Mouse (Mus musculus) adrenal gland, adult 18-20 months (tissue): Measurements from ENCODE around the gene Rem1. TPM values are rescaled to one million over a fixed set of nuclear protein-coding genes. Genes with fewer than 3 reads are reported as not detected.
"Not testable (repeated sequence)": the region's sequence is repeated elsewhere in the genome, so short reads cannot be mapped to it uniquely, and the experiment has no call there.

Source experiments
- DNase-seq, 2 experiments: peaks; one replicate each; pipeline ENCODE4 v3.0.0; 2021 to 2022; ENCODE audit warnings: low spot score in 2 of 2
- total RNA-seq, 2 experiments: library from RNA; stranded (reverse); gene quantifications; 1 replicate in 1 of 2; 2 replicates in 1 of 2; pipeline ENCODE4 v1.2.3; 2021

Rem1 gene
- total RNA-seq, 2 experiments from 2014 or later: 8.9 to 13.5 TPM

DNA sequence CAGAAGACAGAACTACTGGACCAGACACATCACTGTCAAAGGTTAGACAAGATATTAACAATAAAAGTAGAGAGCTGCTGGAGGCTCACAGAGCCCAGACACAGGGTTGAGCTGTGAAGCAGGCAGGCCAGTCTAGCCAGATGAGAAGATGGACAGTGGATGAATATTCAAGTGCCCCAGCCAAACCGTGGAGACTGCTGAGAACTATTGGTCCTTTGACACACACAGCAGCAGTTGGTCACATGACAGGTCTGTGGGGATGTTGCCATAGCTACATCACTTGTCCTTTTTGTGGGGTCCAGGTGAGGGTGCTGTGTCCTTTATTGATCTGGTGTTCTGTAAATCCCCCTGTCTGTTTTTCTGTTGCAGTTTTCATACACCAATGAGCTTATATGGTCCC, 1.5 kb upstream of the Rem1 start:
- DNase-seq: no peak

- no peak for DNase-seq
Observed at GRCm38 (mm10) chr2:152628066-152628465, 1.3 kb downstream of the Rem1 start.

GRCm38 (mm10) chr2:152629239-152629638, 2.5 kb downstream of the Rem1 start:
- DNase-seq: no peak

DNA sequence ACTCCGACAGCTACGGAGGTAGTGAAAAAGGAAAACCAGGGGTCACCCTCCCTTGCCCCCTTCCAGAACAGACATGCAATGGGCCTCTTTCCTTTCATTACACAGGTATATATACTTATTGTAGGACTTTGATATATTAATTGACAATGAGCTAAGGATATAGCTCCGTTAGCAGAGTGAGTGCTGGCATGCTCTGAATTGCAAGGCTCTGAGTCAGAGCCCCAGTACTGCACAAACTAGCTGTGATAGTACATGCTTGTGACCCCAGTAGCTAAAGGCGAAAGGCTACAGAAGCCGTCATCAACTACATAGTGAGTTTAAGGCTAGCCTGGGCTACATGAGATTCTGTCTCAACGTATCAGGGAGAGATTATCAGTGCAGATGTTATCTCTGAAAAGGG, 3.2 kb downstream of the Rem1 start:
- no peak for DNase-seq

- DNase-seq: no peak
Observed at GRCm38 (mm10) chr2:152633334-152633733, 6.6 kb downstream of the Rem1 start.

GRCm38 (mm10) chr2:152634311-152634710, 7.6 kb downstream of the Rem1 start:
- no peak for DNase-seq

DNA sequence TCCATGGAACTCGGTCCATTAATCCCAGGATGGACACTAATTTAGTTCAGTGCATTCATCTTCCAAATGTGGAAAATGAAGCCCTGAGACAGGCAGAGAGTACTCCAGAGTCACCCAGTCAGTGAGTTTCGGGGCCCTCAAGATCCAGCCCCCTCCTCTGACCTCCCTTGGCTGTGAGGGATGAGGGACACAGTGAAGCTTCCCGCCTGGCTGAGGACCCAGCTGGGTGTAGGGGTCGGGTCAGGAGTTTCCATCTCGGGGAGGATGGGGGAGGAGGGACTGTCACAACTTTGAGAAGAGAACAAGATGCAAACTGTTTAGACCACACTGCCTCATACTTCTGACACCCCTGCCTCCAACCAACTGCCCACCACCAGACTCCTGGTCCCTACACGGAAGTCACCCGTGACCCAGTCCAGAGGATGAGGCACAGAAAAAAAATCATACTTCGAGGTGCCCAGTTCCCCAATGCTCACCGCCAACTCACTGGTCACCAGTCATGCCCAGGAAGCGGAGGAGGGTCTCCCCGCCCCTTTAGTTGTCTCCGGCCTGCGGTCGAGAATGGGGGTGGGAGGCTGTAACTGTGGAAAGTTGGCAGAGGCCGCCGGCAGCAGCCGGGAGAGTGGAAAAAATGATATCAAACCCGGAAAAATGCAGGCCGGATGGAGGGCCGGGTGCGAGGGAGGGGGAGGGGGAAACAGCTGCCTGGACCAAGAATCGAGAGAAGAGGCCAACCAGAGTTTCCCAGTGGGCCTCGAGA, 9.7 kb downstream of the Rem1 start:
- peak in 1 of 2 experiments; percentile 44 for DNase-seq

GRCm38 (mm10) chr2:152637006-152637322, 10.2 kb downstream of the Rem1 start:
- no peak for DNase-seq

DNA sequence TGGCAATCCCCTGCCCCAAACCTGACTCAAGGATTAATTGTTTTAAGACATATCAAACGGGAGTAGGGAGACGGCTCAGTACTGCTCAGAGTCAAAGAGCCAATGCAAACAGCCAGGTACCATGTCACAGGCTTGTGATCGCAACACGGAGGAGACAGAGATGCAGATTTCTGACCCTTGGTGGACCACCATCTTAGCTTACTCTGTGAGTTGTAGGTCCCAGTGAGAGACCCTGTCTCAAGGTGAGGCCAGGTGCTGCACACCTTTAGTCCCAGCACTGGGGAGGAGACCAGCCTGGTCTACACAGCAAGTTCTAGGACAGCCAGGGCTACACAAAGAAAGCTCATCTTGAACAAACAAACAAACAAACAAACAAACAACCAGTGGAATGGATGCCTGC, 10.6 kb downstream of the Rem1 start:
- DNase-seq: no peak

DNA sequence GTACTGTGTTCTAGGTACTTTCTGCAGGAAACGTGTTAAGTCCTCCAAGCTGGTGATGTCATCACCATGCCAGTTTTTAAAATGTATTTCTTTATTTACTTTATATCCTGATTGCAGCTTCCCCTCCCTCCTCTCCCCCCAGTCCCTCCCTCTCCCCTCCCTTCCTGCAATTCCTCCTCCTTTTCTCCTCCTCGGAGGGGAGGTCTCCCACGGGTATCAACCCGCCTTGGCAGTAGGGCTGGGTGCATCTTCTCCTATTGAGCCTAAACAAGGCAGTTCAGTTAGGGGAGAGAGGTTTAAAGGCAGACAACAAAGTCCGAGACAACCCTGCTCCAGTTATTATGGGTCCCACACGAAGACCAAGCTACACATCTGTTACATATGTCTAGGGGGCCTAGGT, 12.1 kb downstream of the Rem1 start:
- DNase-seq: no peak

- no peak for DNase-seq
Observed at GRCm38 (mm10) chr2:152639406-152640113, 12.8 kb downstream of the Rem1 start.

- peak; percentile 55 to 69 for DNase-seq
Observed at GRCm38 (mm10) chr2:152652901-152653620, 26.3 kb downstream of the Rem1 start.

DNA sequence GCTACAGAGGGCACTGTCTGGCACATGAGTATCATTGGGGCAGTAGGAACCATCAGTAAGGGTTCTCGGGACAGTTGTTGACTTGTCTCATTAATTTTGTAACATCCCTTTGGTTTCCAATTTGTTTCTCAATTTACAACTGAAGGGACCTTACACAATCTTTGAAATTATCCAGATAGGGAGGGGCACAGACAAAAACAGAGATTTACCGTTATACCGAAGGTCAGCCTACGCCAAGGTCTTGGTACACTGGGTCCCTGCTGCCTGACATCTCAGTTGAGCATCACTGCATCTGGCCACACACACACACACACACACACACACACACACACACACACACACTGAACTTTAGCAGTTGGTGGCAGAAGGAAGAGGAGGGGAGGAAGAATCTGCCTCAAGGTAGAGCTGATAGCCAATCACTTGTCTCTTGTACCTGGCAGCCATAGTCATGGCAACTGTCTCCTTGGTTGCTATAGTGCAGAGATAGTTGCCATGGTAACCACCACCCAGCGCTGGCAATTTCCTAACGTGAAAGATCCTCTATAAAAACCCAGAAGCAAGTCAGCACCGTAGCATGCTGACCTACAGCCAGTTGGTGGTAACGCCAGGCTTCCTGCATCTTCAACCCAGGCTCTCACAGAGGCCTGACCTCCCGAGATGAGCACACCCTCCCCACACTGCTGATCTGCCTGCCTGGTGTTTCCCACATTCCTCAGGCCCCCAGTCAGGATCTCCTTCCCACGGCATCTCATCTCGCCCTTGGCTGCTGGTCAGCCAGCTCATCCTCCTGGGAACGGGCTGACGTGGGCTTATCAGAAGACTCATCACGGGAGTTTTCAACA, 27.3 kb downstream of the Rem1 start:
- DNase-seq: peak in 1 of 2 experiments; percentile 44

DNA sequence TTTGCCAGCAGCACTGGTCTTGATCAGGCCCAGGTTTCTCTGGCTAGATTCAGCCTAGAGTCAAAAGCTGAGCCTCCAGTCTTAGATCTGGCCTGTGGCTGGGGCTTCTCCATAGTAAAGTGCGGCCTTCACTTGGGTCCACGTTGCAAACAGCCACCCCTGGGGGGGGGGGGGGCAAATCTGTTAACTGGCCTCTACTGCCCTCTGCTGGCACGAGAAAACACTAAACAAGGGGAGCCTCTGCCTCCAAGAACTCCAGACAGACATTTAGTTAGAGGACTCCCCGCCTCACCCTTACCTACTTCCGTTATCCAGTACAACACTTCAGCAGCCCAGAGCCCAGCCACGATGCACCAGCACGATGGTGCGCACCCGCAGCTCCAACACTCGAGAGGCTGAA, 30.6 kb downstream of the Rem1 start:
- peak in 1 of 2 experiments; percentile 54 for DNase-seq

DNA sequence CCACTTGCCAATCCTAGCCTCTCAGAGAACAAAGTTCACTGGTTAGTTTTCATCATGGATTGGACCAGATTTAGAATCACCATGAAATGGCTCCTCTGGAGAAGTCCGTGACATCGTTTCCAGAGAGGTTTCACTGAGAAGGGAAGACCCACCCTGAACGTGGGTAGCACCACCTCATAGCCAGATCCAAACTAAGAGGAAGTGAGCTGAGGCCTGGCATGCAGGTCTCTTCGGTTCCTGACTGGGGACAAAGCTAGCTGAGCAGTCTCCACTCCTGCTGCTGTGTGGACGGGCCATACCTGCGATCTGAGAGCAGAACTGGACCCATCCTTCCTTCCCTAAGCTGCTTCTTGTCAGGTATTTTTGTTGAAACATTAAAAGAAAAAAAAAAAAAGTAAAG, 34.4 kb downstream of the Rem1 start:
- no peak for DNase-seq

- not testable (repeated sequence) for DNase-seq
Observed at GRCm38 (mm10) chr2:152666191-152666590, 39.4 kb downstream of the Rem1 start.

DNA sequence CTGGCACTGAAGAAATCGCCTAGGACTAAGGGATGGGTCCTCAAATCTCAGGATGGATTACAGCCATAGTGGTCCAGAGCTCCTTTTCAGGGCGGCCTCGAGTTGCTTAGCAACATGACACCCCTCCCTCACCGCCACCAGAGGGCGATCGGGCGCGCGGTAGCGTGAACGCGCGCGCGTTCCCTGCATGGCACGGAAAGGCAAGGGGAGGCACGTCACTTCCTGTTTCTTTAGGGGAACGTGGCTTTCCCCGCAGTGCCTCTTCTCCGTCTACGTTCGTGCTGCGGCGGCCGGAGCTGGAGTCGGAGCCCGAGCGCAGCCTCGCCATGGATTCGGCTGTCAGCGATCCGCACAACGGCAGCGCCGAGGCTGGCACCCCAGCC, 42.5 kb downstream of the Rem1 start, which contains the start of gene H13:
TSS of gene H13 (plus strand) at position 206 of the 383 bp plus-strand sequence.
- peak; percentile 92 to 93 for DNase-seq

DNA sequence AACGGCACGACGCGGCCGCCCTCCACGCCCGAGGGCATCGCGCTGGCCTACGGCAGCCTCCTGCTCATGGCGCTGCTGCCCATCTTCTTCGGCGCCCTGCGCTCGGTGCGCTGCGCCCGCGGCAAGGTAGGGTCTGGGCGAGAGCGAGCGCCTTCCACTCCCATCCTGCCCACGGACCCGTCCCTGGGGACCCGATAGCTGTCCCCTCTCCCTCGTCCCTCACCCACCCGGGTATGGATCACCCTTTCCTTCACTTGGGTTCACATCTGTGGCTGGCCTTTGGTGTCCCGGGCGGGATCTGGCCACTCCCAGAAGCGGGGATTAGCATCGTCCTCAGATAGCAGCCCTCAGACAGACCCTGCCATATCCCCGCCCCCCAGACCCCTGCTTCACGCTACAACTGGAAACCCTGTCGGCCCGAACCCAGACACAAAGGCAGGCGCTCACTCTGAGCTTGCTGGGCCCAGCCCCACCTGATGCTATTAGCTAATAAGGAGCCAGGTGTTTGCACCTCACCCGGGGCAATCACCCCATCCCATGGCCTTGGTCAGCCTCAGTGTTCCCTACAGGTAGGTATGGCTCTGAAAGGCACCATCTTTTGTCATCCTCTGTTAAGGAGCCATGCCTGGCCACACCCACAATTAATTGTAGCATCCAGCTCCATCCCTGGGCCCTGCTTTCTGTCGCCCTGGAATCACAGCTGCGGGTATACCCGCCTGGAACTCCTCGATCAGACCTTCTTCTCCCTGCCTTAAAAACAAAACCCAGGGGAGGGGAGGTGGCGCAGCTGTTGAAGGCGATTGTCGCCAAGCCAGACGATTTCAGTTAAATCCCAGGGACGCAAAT, 43.1 kb downstream of the Rem1 start:
- DNase-seq: no peak

DNA sequence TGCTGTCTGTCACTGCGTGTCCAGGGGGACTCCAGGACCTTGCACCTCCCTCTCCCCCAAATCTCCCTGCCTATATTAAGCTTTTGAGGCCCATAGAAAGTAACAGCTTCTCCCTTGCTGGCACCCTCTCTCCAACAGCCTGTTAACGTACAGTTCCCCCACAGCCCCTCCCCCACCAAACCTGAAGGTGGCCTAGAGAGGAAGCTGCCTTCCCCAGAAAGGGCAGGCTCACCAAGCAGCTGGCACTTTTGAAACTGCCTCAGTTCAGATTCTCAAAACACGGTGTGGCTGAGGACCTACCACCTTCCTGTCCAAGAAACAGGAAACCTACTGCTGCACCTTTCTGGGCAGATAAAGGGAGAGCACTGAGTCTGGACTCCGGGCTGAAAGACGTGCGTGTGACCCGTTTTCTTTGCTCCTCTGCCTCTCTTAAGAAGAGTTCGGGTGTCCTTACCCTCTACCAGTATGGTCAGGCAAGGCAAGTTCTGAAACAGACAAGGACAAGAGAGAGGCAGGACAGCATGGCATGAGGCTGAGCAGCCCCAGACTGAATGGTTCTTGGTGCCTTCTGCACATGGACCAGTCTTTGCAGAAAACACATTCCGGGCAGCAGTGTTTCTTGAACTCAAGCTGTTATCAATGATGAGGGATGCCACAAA, 44.4 kb downstream of the Rem1 start:
- no peak for DNase-seq

DNA sequence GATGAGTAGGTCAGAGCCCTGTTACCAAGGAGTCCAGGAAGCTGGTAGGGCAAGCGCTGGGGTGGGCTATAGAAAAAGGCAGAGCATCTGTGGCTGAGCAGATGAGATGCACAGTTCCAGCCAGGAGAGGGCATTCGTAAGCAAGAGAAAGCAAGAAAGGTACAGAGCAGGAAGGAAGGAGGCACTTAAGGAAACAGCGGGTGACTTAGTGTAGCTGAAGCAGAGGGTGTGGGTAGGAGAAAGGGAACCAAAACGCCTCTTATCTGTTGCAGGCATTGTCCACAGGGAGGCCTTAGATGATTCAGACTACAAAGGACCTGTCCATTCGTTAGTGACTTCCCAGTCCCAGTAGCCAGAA, 44.9 kb downstream of the Rem1 start:
- no peak for DNase-seq
